Mouse (Mus musculus) erythroblast, embryonic 14.5 days (primary cell): Measurements from ENCODE around the gene B430306N03Rik.

Source experiments
- GATA1 ChIP-seq: IDR thresholded peaks from 2 replicates; pipeline ENCODE4 v1.6.1; 2012; ENCODE audit warnings: low read length, inconsistent platforms, mixed read lengths
- TAL1 ChIP-seq: IDR thresholded peaks from 3 replicates; pipeline ENCODE4 v1.6.1; 2012; ENCODE audit warnings: low read length, inconsistent platforms, mixed read lengths

DNA sequence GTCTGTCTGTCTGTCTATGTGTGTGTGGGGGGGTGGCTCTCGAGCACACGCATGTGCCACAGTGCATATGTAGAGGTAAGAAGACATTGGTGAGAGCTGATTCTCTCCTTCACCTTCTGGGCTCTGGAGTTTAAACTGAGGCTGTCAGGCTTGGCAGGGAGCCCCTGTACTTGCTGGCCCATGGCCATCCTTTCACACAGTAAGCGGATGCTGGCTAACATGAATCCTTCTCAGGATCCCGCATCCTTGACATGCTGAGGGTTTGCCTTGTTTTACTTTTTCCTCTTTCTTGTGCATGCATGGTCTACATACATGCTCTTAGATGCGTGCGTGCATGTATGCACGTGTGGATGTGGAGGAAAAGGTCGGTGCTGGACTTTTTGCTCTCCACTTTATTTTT is 47.0 kb downstream of the B430306N03Rik start:
- no peak for TF ChIP-seq GATA1
- no peak for TF ChIP-seq TAL1
